Mouse (Mus musculus): ENCODE measurements around the gene Mllt6. TPM values are rescaled to one million over a fixed set of nuclear protein-coding genes. Genes with fewer than 3 reads are reported as not detected.
A peak's percentile ranks its signal among the peaks of the same experiment; 100 is the strongest.
"Not testable (repeated sequence)": the region's sequence is repeated elsewhere in the genome, so short reads cannot be mapped to it uniquely, and the experiment has no call there.

Gene Mllt6
- polyA plus RNA-seq, 1 experiment from 2014 or later, result 3.5 TPM

- Histone ChIP-seq H3K4me1 (replicated peaks) (peaks cover 59% of the 10 kb centered on the region), H3K27me3 (no peaks in the 10 kb centered on the region), H3K27ac (replicated peaks) (peak overlapping the region; percentile 94), H3K9ac (peak overlapping the region; percentile 92), H3K36me3 (no peaks in the 10 kb centered on the region), H3K4me2 (peak overlapping the region; percentile 92), H3K9me3 (no peaks in the 10 kb centered on the region), H3K4me3 (peak overlapping the region; percentile 91)
- WGBS, result 0% methylated on average over 6 of the region's 9 CpGs
- peak; percentile 42 for ATAC-seq (ENCODE audit: low FRiP score, low read depth)
Observed at GRCm38 (mm10) chr11:97699626-97700002, 36.4 kb downstream of the Mllt6 start.

GRCm38 (mm10) chr11:97700003-97700745 is 37.0 kb downstream of the Mllt6 start, which contains the start of gene Pcgf2:
TSS of gene Pcgf2 (minus strand) at chr11:97700497.
- no peaks in the 10 kb centered on the region for H3K27me3 ChIP-seq
- peak within 1 kb of the TSS; percentile 94 for H3K27ac ChIP-seq (replicated peaks)
- peak within 1 kb of the TSS; percentile 92 for H3K9ac ChIP-seq
- H3K4me2 ChIP-seq, result peak within 1 kb of the TSS; percentile 92
- H3K36me3 ChIP-seq, result 0 out of 2 replicates have a peak, but pooled peaks cover 3% of the 10 kb centered on the region
- peak within 1 kb of the TSS; percentile 91 for H3K4me3 ChIP-seq
- WGBS, result under 1% methylated on average over 85 of the region's 85 CpGs
- H3K4me1 ChIP-seq (replicated peaks), result peaks cover 58% of the 10 kb centered on the region
- peak; percentile 4; the same call in 1 of the 2 replicates for ATAC-seq (ENCODE audit: low FRiP score, low read depth)
- no peaks in the 10 kb centered on the region for H3K9me3 ChIP-seq

GRCm38 (mm10) chr11:97700746-97701580 is 37.7 kb downstream of the Mllt6 start:
- no peak for ATAC-seq (ENCODE audit: low FRiP score, low read depth)
- H3K4me3 ChIP-seq, result peak overlapping the region; percentile 91
- peaks cover 50% of the 10 kb centered on the region for H3K4me1 ChIP-seq (replicated peaks)
- H3K27me3 ChIP-seq, result no peaks in the 10 kb centered on the region
- 0 out of 2 replicates have a peak, but pooled peaks cover 3% of the 10 kb centered on the region for H3K36me3 ChIP-seq
- peak overlapping the region; percentile 94 for H3K27ac ChIP-seq (replicated peaks)
- peak overlapping the region; percentile 81 for H3K9ac ChIP-seq
- 17% methylated on average over 30 of the region's 30 CpGs for WGBS
- H3K9me3 ChIP-seq, result no peaks in the 10 kb centered on the region
- peak overlapping the region; percentile 92 for H3K4me2 ChIP-seq

GRCm38 (mm10) chr11:97701581-97702392 is 38.6 kb downstream of the Mllt6 start:
- Histone ChIP-seq H3K36me3 (peaks cover 6% of the 10 kb centered on the region; the same call in 1 of the 2 replicates), H3K4me1 (replicated peaks) (peaks cover 42% of the 10 kb centered on the region), H3K4me2 (peak overlapping the region; percentile 92), H3K27ac (replicated peaks) (peak overlapping the region; percentile 94), H3K27me3 (no peaks in the 10 kb centered on the region), H3K9ac (0 out of 2 replicates have a peak overlapping the region, but pooled peaks have one; percentile 14), H3K9me3 (no peaks in the 10 kb centered on the region), H3K4me3 (peak overlapping the region; percentile 91)
- WGBS, result 52% methylated on average over 15 of the region's 15 CpGs
- ATAC-seq (ENCODE audit: low FRiP score, low read depth), result no peak

GRCm38 (mm10) chr11:97702393-97702745 is 39.2 kb downstream of the Mllt6 start:
- ATAC-seq (ENCODE audit: low FRiP score, low read depth), result 0 out of 2 replicates have a peak, but pooled peaks have one; percentile 0

GRCm38 (mm10) chr11:97703039-97703826 is 40.0 kb downstream of the Mllt6 start, which contains the start of gene Psmb3:
TSS of gene Psmb3 (plus strand) at chr11:97703399.
- WGBS, result under 1% methylated on average over 35 of the region's 35 CpGs
- Histone ChIP-seq H3K36me3 (peaks cover 18% of the 10 kb centered on the region; the same call in 1 of the 2 replicates), H3K9me3 (no peaks in the 10 kb centered on the region), H3K4me1 (replicated peaks) (peaks cover 30% of the 10 kb centered on the region), H3K4me2 (peak within 1 kb of the TSS; percentile 92), H3K27me3 (no peaks in the 10 kb centered on the region), H3K27ac (replicated peaks) (peak within 1 kb of the TSS; percentile 94), H3K9ac (peak within 1 kb of the TSS; percentile 77), H3K4me3 (peak within 1 kb of the TSS; percentile 91)
- ATAC-seq (ENCODE audit: low FRiP score, low read depth), result peak; percentile 90

More at GRCm38 (mm10) chr11:97702393-97702745, 39.2 kb downstream of the Mllt6 start:
- Histone ChIP-seq H3K27me3 (no peaks in the 10 kb centered on the region), H3K9me3 (no peaks in the 10 kb centered on the region), H3K4me3 (peak overlapping the region; percentile 91), H3K9ac (peak overlapping the region; percentile 77), H3K27ac (replicated peaks) (peak overlapping the region; percentile 94), H3K4me2 (peak overlapping the region; percentile 92), H3K36me3 (peaks cover 11% of the 10 kb centered on the region; the same call in 1 of the 2 replicates), H3K4me1 (replicated peaks) (peaks cover 36% of the 10 kb centered on the region)
- WGBS, result 0% methylated on average over 24 of the region's 24 CpGs

GRCm38 (mm10) chr11:97710067-97710466 is 46.9 kb downstream of the Mllt6 start:
- not testable (repeated sequence) for H3K9ac ChIP-seq; ATAC-seq (ENCODE audit: low FRiP score, low read depth); H3K4me1 ChIP-seq (replicated peaks); H3K4me3 ChIP-seq; H3K9me3 ChIP-seq; H3K27ac ChIP-seq (replicated peaks); H3K4me2 ChIP-seq; H3K27me3 ChIP-seq
- 90% methylated on average over 2 of the region's 2 CpGs for WGBS
- H3K36me3 ChIP-seq, result peaks cover 42% of the 10 kb centered on the region; the same call in 1 of the 2 replicates

- H3K27ac ChIP-seq (replicated peaks), result no peak overlapping the region
- no peak overlapping the region for H3K9ac ChIP-seq
- ATAC-seq (ENCODE audit: low FRiP score, low read depth), result no peak
- H3K36me3 ChIP-seq, result peaks cover 42% of the 10 kb centered on the region; the same call in 1 of the 2 replicates
- no peaks in the 10 kb centered on the region for H3K9me3 ChIP-seq
- WGBS, result 86% methylated on average over 13 of the region's 13 CpGs
- H3K4me3 ChIP-seq, result no peak overlapping the region
- H3K4me1 ChIP-seq (replicated peaks), result no peaks in the 10 kb centered on the region
- no peaks in the 10 kb centered on the region for H3K27me3 ChIP-seq
- H3K4me2 ChIP-seq, result no peak overlapping the region
Observed at GRCm38 (mm10) chr11:97711200-97711900, 48.1 kb downstream of the Mllt6 start.

GRCm38 (mm10) chr11:97712286-97712685 is 49.1 kb downstream of the Mllt6 start:
- Histone ChIP-seq H3K4me1 (replicated peaks) (no peaks in the 10 kb centered on the region), H3K9ac (no peak overlapping the region), H3K27ac (replicated peaks) (no peak overlapping the region), H3K27me3 (no peaks in the 10 kb centered on the region), H3K36me3 (peaks cover 40% of the 10 kb centered on the region), H3K4me2 (no peak overlapping the region), H3K4me3 (no peak overlapping the region), H3K9me3 (no peaks in the 10 kb centered on the region)
- WGBS, result 95% methylated on average over 15 of the region's 15 CpGs
- no peak for ATAC-seq (ENCODE audit: low FRiP score, low read depth)

GRCm38 (mm10) chr11:97713896-97714295 is 50.7 kb downstream of the Mllt6 start:
- Histone ChIP-seq H3K27me3 (no peaks in the 10 kb centered on the region), H3K9me3 (no peaks in the 10 kb centered on the region), H3K4me3 (no peak overlapping the region), H3K4me1 (replicated peaks) (no peaks in the 10 kb centered on the region), H3K9ac (no peak overlapping the region), H3K4me2 (no peak overlapping the region), H3K27ac (replicated peaks) (no peak overlapping the region), H3K36me3 (peaks cover 47% of the 10 kb centered on the region)
- ATAC-seq (ENCODE audit: low FRiP score, low read depth), result no peak
- WGBS, result 83% methylated on average over 8 of the region's 8 CpGs
